ENCODE assay signal across 17 mouse cellular contexts in genomic region chr13:57930283-57930682, GRCm38 (mm10). TPM values are rescaled to one million over a fixed set of nuclear protein-coding genes. Genes with fewer than 3 reads are reported as not detected.
DNase-seq lines count a peak whose midpoint lies in the region; ATAC-seq lines count a peak whose summit lies in the region.
"Had no signal": no experiment of that assay in that cellular context is flagged by ENCODE, and none has a peak within 500 bp of the region (broad histone marks: within the 10 kb centered on the region; RNA-seq: fewer than 3 reads in every experiment).

No protein-coding gene starts in this region.

- H3K4me2 ChIP-seq in forebrain, embryonic 14.5 days (ENCODE audit: low read length) = no peak overlapping the region
- no peak overlapping the region for H3K4me2 ChIP-seq in midbrain, embryonic 12.5 days (replicated peaks)
- H3K4me2 ChIP-seq in midbrain, embryonic 15.5 days = no peak overlapping the region
- H3K4me2 ChIP-seq in hindbrain, embryonic 14.5 days (replicated peaks) = no peak overlapping the region
- H3K4me2 ChIP-seq in neural tube, embryonic 13.5 days = no peak overlapping the region
- H3K4me2 ChIP-seq: heart, embryonic 11.5 days; kidney, embryonic 15.5 days; liver, embryonic 11.5 days; lung, embryonic 14.5 days had no signal

- WGBS in forebrain, embryonic 10.5 days = 53% methylated on average over 2 of the region's 2 CpGs
- WGBS in forebrain, embryonic 14.5 days = 56% methylated on average over 2 of the region's 2 CpGs
- 27% methylated on average over 2 of the region's 2 CpGs for WGBS in midbrain, embryonic 12.5 days
- WGBS in midbrain, embryonic 15.5 days = 24% methylated on average over 2 of the region's 2 CpGs
- 18% methylated on average over 2 of the region's 2 CpGs for WGBS in hindbrain, embryonic 14.5 days
- 14% methylated on average over 2 of the region's 2 CpGs for WGBS in neural tube, embryonic 13.5 days

- H3K27me3 ChIP-seq in forebrain, embryonic 10.5 days (ENCODE audit: poor library complexity, severe bottlenecking) = no peaks in the 10 kb centered on the region
- no peaks in the 10 kb centered on the region for H3K27me3 ChIP-seq in forebrain, embryonic 14.5 days (replicated peaks; ENCODE audit: control insufficient read depth, insufficient read depth, low read length)
- H3K27me3 ChIP-seq in midbrain, embryonic 12.5 days = no peaks in the 10 kb centered on the region
- H3K27me3 ChIP-seq in midbrain, embryonic 15.5 days (replicated peaks) = no peaks in the 10 kb centered on the region
- H3K27me3 ChIP-seq in hindbrain, embryonic 14.5 days (ENCODE audit: control insufficient read depth, insufficient read depth, low read length) = no peaks in the 10 kb centered on the region
- H3K27me3 ChIP-seq in neural tube, embryonic 13.5 days = no peaks in the 10 kb centered on the region
- H3K27me3 ChIP-seq: CH12.LX; kidney, embryonic 15.5 days had no signal

- H3K9me3 ChIP-seq in forebrain, embryonic 10.5 days = no peaks in the 10 kb centered on the region
- H3K9me3 ChIP-seq in forebrain, embryonic 14.5 days (replicated peaks; ENCODE audit: control insufficient read depth, low read length) = no peaks in the 10 kb centered on the region
- no peaks in the 10 kb centered on the region for H3K9me3 ChIP-seq in midbrain, embryonic 12.5 days
- H3K9me3 ChIP-seq in midbrain, embryonic 15.5 days = no peaks in the 10 kb centered on the region
- no peaks in the 10 kb centered on the region for H3K9me3 ChIP-seq in hindbrain, embryonic 14.5 days (ENCODE audit: control insufficient read depth, low read length)
- no peaks in the 10 kb centered on the region for H3K9me3 ChIP-seq in neural tube, embryonic 13.5 days
- H3K9me3 ChIP-seq: kidney, embryonic 15.5 days had no signal

- H3K4me1 ChIP-seq in forebrain, embryonic 10.5 days = peaks cover 27% of the 10 kb centered on the region
- H3K4me1 ChIP-seq in forebrain, embryonic 14.5 days (ENCODE audit: control insufficient read depth, insufficient read depth, low read length) = peaks cover 4% of the 10 kb centered on the region; the same call in 1 of the 2 replicates
- peaks cover 15% of the 10 kb centered on the region for H3K4me1 ChIP-seq in midbrain, embryonic 12.5 days
- no peaks in the 10 kb centered on the region for H3K4me1 ChIP-seq in midbrain, embryonic 15.5 days
- H3K4me1 ChIP-seq in hindbrain, embryonic 14.5 days (replicated peaks; ENCODE audit: control insufficient read depth, insufficient read depth, low read length) = no peaks in the 10 kb centered on the region; the same call in none of the 2 replicates
- H3K4me1 ChIP-seq in neural tube, embryonic 13.5 days (replicated peaks) = peaks cover 21% of the 10 kb centered on the region
- H3K4me1 ChIP-seq: kidney, embryonic 15.5 days had no signal

- ATAC-seq in forebrain, embryonic 14.5 days = no peak
- ATAC-seq in midbrain, embryonic 12.5 days (ENCODE audit: low FRiP score, low read depth) = no peak
- ATAC-seq in midbrain, embryonic 15.5 days (replicated peaks) = no peak
- ATAC-seq in hindbrain, embryonic 14.5 days (ENCODE audit: low FRiP score) = peak; percentile 34; the same call in 1 of the 2 replicates
- peak; percentile 69; the same call in 1 of the 2 replicates for ATAC-seq in neural tube, embryonic 13.5 days (ENCODE audit: low read depth)

- H3K27ac ChIP-seq in forebrain, embryonic 10.5 days = peak overlapping the region; percentile 76
- no peak overlapping the region for H3K27ac ChIP-seq in forebrain, embryonic 14.5 days (ENCODE audit: low read depth, low read length)
- H3K27ac ChIP-seq in midbrain, embryonic 12.5 days (replicated peaks) = 0 out of 2 replicates have a peak overlapping the region, but pooled peaks have one; percentile 35
- H3K27ac ChIP-seq in midbrain, embryonic 15.5 days = no peak overlapping the region
- no peak overlapping the region for H3K27ac ChIP-seq in hindbrain, embryonic 14.5 days
- no peak overlapping the region for H3K27ac ChIP-seq in neural tube, embryonic 13.5 days (replicated peaks)
- H3K27ac ChIP-seq: kidney, embryonic 15.5 days had no signal

- no peak for DNase-seq in forebrain, embryonic 10.5 days (ENCODE audit: extremely low spot score, low spot score)
- no peak for DNase-seq in forebrain, embryonic 14.5 days (ENCODE audit: low spot score)
- DNase-seq in hindbrain, embryonic 14.5 days (ENCODE audit: low spot score) = no peak
- DNase-seq in B cell, adult 2 months = no peak
- DNase-seq in urinary bladder, postnatal 36 days (ENCODE audit: low spot score in 2 of 2) = no peak
- DNase-seq: adrenal gland, adult 8-10 months; heart, postnatal 14 days; lung, embryonic 14.5 days; lung, postnatal 4 days; thymus, postnatal 36 days had no signal

- no peak overlapping the region for H3K4me3 ChIP-seq in forebrain, embryonic 10.5 days
- H3K4me3 ChIP-seq in forebrain, embryonic 14.5 days (ENCODE audit: low read depth, low read length) = no peak overlapping the region
- no peak overlapping the region for H3K4me3 ChIP-seq in midbrain, embryonic 12.5 days
- no peak overlapping the region for H3K4me3 ChIP-seq in midbrain, embryonic 15.5 days
- H3K4me3 ChIP-seq in hindbrain, embryonic 14.5 days (replicated peaks; ENCODE audit: low read length) = no peak overlapping the region
- no peak overlapping the region for H3K4me3 ChIP-seq in neural tube, embryonic 13.5 days
- H3K4me3 ChIP-seq: kidney, embryonic 15.5 days had no signal

- H3K36me3 ChIP-seq in forebrain, embryonic 10.5 days (replicated peaks) = no peaks in the 10 kb centered on the region
- H3K36me3 ChIP-seq in forebrain, embryonic 14.5 days (ENCODE audit: control insufficient read depth, insufficient read depth, low read length) = no peaks in the 10 kb centered on the region
- no peaks in the 10 kb centered on the region for H3K36me3 ChIP-seq in midbrain, embryonic 12.5 days
- H3K36me3 ChIP-seq in midbrain, embryonic 15.5 days (replicated peaks) = no peaks in the 10 kb centered on the region
- H3K36me3 ChIP-seq in hindbrain, embryonic 14.5 days (replicated peaks; ENCODE audit: control insufficient read depth, insufficient read depth) = no peaks in the 10 kb centered on the region
- H3K36me3 ChIP-seq in neural tube, embryonic 13.5 days = no peaks in the 10 kb centered on the region
- H3K36me3 ChIP-seq: kidney, embryonic 15.5 days had no signal

- no peak overlapping the region for H3K9ac ChIP-seq in forebrain, embryonic 14.5 days (ENCODE audit: low read length)
- H3K9ac ChIP-seq in midbrain, embryonic 12.5 days (replicated peaks) = no peak overlapping the region
- H3K9ac ChIP-seq in midbrain, embryonic 15.5 days = no peak overlapping the region
- H3K9ac ChIP-seq in hindbrain, embryonic 14.5 days = no peak overlapping the region
- no peak overlapping the region for H3K9ac ChIP-seq in neural tube, embryonic 13.5 days
- H3K9ac ChIP-seq: kidney, embryonic 15.5 days; lung, embryonic 14.5 days had no signal

RNA-seq across cellular contexts. Expression of gene Spock1, which starts 22.2 kb away (rescaled TPM):
- 1.1 and 1.2 TPM in 2 replicates for polyA plus RNA-seq in forebrain, embryonic 10.5 days (2016; fragmentation: Nextera tagmentation; extraction: Ambion mirVana)
- 31.2 and 40.8 TPM in 2 replicates for polyA plus RNA-seq in forebrain, embryonic 14.5 days (2014; fragmentation: Nextera tagmentation; extraction: Ambion mirVana)
- polyA plus RNA-seq in midbrain, embryonic 12.5 days (2016; fragmentation: Nextera tagmentation; extraction: Ambion mirVana) = 22.4 and 28.1 TPM in 2 replicates
- 71.0 and 74.2 TPM in 2 replicates for polyA plus RNA-seq in midbrain, embryonic 15.5 days (2015; fragmentation: Nextera tagmentation; extraction: Ambion mirVana)
- polyA plus RNA-seq in hindbrain, embryonic 14.5 days (2014; fragmentation: Nextera tagmentation; extraction: Ambion mirVana) = 104 and 118 TPM in 2 replicates
- polyA plus RNA-seq in neural tube, embryonic 13.5 days (2015; fragmentation: Nextera tagmentation; extraction: Ambion mirVana) = 90.2 and 95.5 TPM in 2 replicates
- polyA plus RNA-seq: lung, embryonic 14.5 days had no signal

Comparison
In these comparisons a context has a peak if more than half of its experiments do, and no peak if none do; other contexts are left out.
1. H3K27ac ChIP-seq: peak in forebrain, embryonic 10.5 days (single experiment) and midbrain, embryonic 12.5 days (single experiment); none in forebrain, embryonic 14.5 days (single experiment), midbrain, embryonic 15.5 days (single experiment), hindbrain, embryonic 14.5 days (single experiment) and neural tube, embryonic 13.5 days (single experiment).
2. RNA of gene Spock1, which starts 22.2 kb away (polyA plus RNA-seq): 104 to 118 TPM in hindbrain, embryonic 14.5 days, 90.2 to 95.5 TPM in neural tube, embryonic 13.5 days, 71.0 to 74.2 TPM in midbrain, embryonic 15.5 days, 31.2 to 40.8 TPM in forebrain, embryonic 14.5 days and 22.4 to 28.1 TPM in midbrain, embryonic 12.5 days; 1.1 to 1.2 TPM in forebrain, embryonic 10.5 days; every median in the first group is over 10 times any median in the second.
3. ATAC-seq: peak in hindbrain, embryonic 14.5 days (single experiment) and neural tube, embryonic 13.5 days (single experiment); none in forebrain, embryonic 14.5 days (single experiment), midbrain, embryonic 12.5 days (single experiment) and midbrain, embryonic 15.5 days (single experiment).